Mouse (Mus musculus): ENCODE results near the gene Stard10. TPM values are rescaled to one million over a fixed set of nuclear protein-coding genes. Genes with fewer than 3 reads are reported as not detected.
A peak's percentile ranks its signal among the peaks of the same experiment; 100 is the strongest.

Gene Stard10
- polyA plus RNA-seq, 1 experiment from 2014 or later = 15.6 TPM

- Histone ChIP-seq H3K27ac (replicated peaks; ENCODE audit: low read depth, low read length) (no peak overlapping the region), H3K4me2 (ENCODE audit: low read depth, low read length) (no peak overlapping the region), H3K9me3 (replicated peaks; ENCODE audit: control insufficient read depth, low read length) (no peaks in the 10 kb centered on the region), H3K36me3 (replicated peaks; ENCODE audit: control insufficient read depth, insufficient read depth, low read depth, low read length) (no peaks in the 10 kb centered on the region), H3K9ac (replicated peaks; ENCODE audit: low read length) (no peak overlapping the region), H3K4me1 (ENCODE audit: control insufficient read depth, insufficient read depth, low read length) (no peaks in the 10 kb centered on the region; the same call in 1 of the 2 replicates), H3K4me3 (ENCODE audit: low read depth, low read length) (no peak overlapping the region), H3K27me3 (ENCODE audit: control insufficient read depth, insufficient read depth, low read length) (no peaks in the 10 kb centered on the region)
- DNase-seq (ENCODE audit: low spot score) = no peak
- no peak for ATAC-seq (replicated peaks; ENCODE audit: insufficient number of reproducible peaks, low FRiP score, low TSS enrichment, low read depth)
- WGBS = 46% methylated on average over 2 of the region's 2 CpGs
These were observed 10.0 kb upstream of the Stard10 start for GRCm38 (mm10) chr7:101306841-101307240.

- Histone ChIP-seq H3K36me3 (replicated peaks; ENCODE audit: control insufficient read depth, insufficient read depth, low read depth, low read length) (no peaks in the 10 kb centered on the region), H3K27me3 (ENCODE audit: control insufficient read depth, insufficient read depth, low read length) (no peaks in the 10 kb centered on the region), H3K4me1 (ENCODE audit: control insufficient read depth, insufficient read depth, low read length) (no peaks in the 10 kb centered on the region), H3K4me3 (ENCODE audit: low read depth, low read length) (peak overlapping the region; percentile 44), H3K9me3 (replicated peaks; ENCODE audit: control insufficient read depth, low read length) (no peaks in the 10 kb centered on the region), H3K4me2 (ENCODE audit: low read depth, low read length) (peak overlapping the region; percentile 37), H3K9ac (replicated peaks; ENCODE audit: low read length) (peak overlapping the region; percentile 58), H3K27ac (replicated peaks; ENCODE audit: low read depth, low read length) (no peak overlapping the region; the same call in 1 of the 2 replicates)
- 39% methylated on average over 5 of the region's 5 CpGs for WGBS
- DNase-seq (ENCODE audit: low spot score) = no peak
- no peak for ATAC-seq (replicated peaks; ENCODE audit: insufficient number of reproducible peaks, low FRiP score, low TSS enrichment, low read depth)
These were observed 6.9 kb upstream of the Stard10 start for GRCm38 (mm10) chr7:101309985-101310326.

GRCm38 (mm10) chr7:101310327-101311028, 6.4 kb upstream of the Stard10 start:
- H3K36me3 ChIP-seq (replicated peaks; ENCODE audit: control insufficient read depth, insufficient read depth, low read depth, low read length) = no peaks in the 10 kb centered on the region

GRCm38 (mm10) chr7:101311061-101311460, 5.8 kb upstream of the Stard10 start:
- H3K4me1 ChIP-seq (ENCODE audit: control insufficient read depth, insufficient read depth, low read length) = no peaks in the 10 kb centered on the region
- H3K4me2 ChIP-seq (ENCODE audit: low read depth, low read length) = peak overlapping the region; percentile 22; the same call in 1 of the 2 replicates
- DNase-seq (ENCODE audit: low spot score) (no peak), ATAC-seq (replicated peaks; ENCODE audit: insufficient number of reproducible peaks, low FRiP score, low TSS enrichment, low read depth) (no peak)
- no peaks in the 10 kb centered on the region for H3K36me3 ChIP-seq (replicated peaks; ENCODE audit: control insufficient read depth, insufficient read depth, low read depth, low read length)
- no peaks in the 10 kb centered on the region for H3K9me3 ChIP-seq (replicated peaks; ENCODE audit: control insufficient read depth, low read length)
- H3K27me3 ChIP-seq (ENCODE audit: control insufficient read depth, insufficient read depth, low read length) = no peaks in the 10 kb centered on the region
- no peak overlapping the region for H3K27ac ChIP-seq (replicated peaks; ENCODE audit: low read depth, low read length)
- 0 out of 2 replicates have a peak overlapping the region, but pooled peaks have one; percentile 32 for H3K9ac ChIP-seq (replicated peaks; ENCODE audit: low read length)
- 41% methylated on average over 2 of the region's 2 CpGs for WGBS
- H3K4me3 ChIP-seq (ENCODE audit: low read depth, low read length) = no peak overlapping the region

More at GRCm38 (mm10) chr7:101310327-101311028, 6.4 kb upstream of the Stard10 start:
- no peaks in the 10 kb centered on the region for H3K27me3 ChIP-seq (ENCODE audit: control insufficient read depth, insufficient read depth, low read length)
- ATAC-seq (replicated peaks; ENCODE audit: insufficient number of reproducible peaks, low FRiP score, low TSS enrichment, low read depth) (peak; percentile 95), DNase-seq (ENCODE audit: low spot score) (peak; percentile 99)
- H3K4me1 ChIP-seq (ENCODE audit: control insufficient read depth, insufficient read depth, low read length) = no peaks in the 10 kb centered on the region
- peak overlapping the region; percentile 37 for H3K4me2 ChIP-seq (ENCODE audit: low read depth, low read length)
- H3K9me3 ChIP-seq (replicated peaks; ENCODE audit: control insufficient read depth, low read length) = no peaks in the 10 kb centered on the region
- peak overlapping the region; percentile 44 for H3K4me3 ChIP-seq (ENCODE audit: low read depth, low read length)
- peak overlapping the region; percentile 65 for H3K27ac ChIP-seq (replicated peaks; ENCODE audit: low read depth, low read length)
- H3K9ac ChIP-seq (replicated peaks; ENCODE audit: low read length) = peak overlapping the region; percentile 58
- under 1% methylated on average over 43 of the region's 43 CpGs for WGBS

- H3K9me3 ChIP-seq (replicated peaks; ENCODE audit: control insufficient read depth, low read length) = no peaks in the 10 kb centered on the region
- no peak overlapping the region for H3K27ac ChIP-seq (replicated peaks; ENCODE audit: low read depth, low read length)
- H3K36me3 ChIP-seq (replicated peaks; ENCODE audit: control insufficient read depth, insufficient read depth, low read depth, low read length) = no peaks in the 10 kb centered on the region
- no peak overlapping the region for H3K4me3 ChIP-seq (ENCODE audit: low read depth, low read length)
- no peaks in the 10 kb centered on the region for H3K4me1 ChIP-seq (ENCODE audit: control insufficient read depth, insufficient read depth, low read length)
- no peaks in the 10 kb centered on the region for H3K27me3 ChIP-seq (ENCODE audit: control insufficient read depth, insufficient read depth, low read length)
- no peak overlapping the region for H3K4me2 ChIP-seq (ENCODE audit: low read depth, low read length)
- DNase-seq (ENCODE audit: low spot score) (no peak), ATAC-seq (replicated peaks; ENCODE audit: insufficient number of reproducible peaks, low FRiP score, low TSS enrichment, low read depth) (no peak)
- 68% methylated on average over 3 of the region's 3 CpGs for WGBS
- no peak overlapping the region for H3K9ac ChIP-seq (replicated peaks; ENCODE audit: low read length)
These were observed 3.9 kb upstream of the Stard10 start for GRCm38 (mm10) chr7:101313033-101313432.

GRCm38 (mm10) chr7:101314396-101314795, 2.5 kb upstream of the Stard10 start:
- Histone ChIP-seq H3K9me3 (replicated peaks; ENCODE audit: control insufficient read depth, low read length) (no peaks in the 10 kb centered on the region), H3K27ac (replicated peaks; ENCODE audit: low read depth, low read length) (no peak overlapping the region), H3K36me3 (replicated peaks; ENCODE audit: control insufficient read depth, insufficient read depth, low read depth, low read length) (no peaks in the 10 kb centered on the region), H3K4me3 (ENCODE audit: low read depth, low read length) (no peak overlapping the region), H3K4me1 (ENCODE audit: control insufficient read depth, insufficient read depth, low read length) (no peaks in the 10 kb centered on the region), H3K9ac (replicated peaks; ENCODE audit: low read length) (no peak overlapping the region), H3K4me2 (ENCODE audit: low read depth, low read length) (no peak overlapping the region), H3K27me3 (ENCODE audit: control insufficient read depth, insufficient read depth, low read length) (no peaks in the 10 kb centered on the region)
- ATAC-seq (replicated peaks; ENCODE audit: insufficient number of reproducible peaks, low FRiP score, low TSS enrichment, low read depth) (no peak), DNase-seq (ENCODE audit: low spot score) (no peak)
- 71% methylated on average over 5 of the region's 5 CpGs for WGBS

- H3K9me3 ChIP-seq (replicated peaks; ENCODE audit: control insufficient read depth, low read length) = no peaks in the 10 kb centered on the region
- no peak for DNase-seq (ENCODE audit: low spot score)
- H3K36me3 ChIP-seq (replicated peaks; ENCODE audit: control insufficient read depth, insufficient read depth, low read depth, low read length) = no peaks in the 10 kb centered on the region
- H3K4me2 ChIP-seq (ENCODE audit: low read depth, low read length) = no peak overlapping the region
- H3K4me3 ChIP-seq (ENCODE audit: low read depth, low read length) = no peak overlapping the region
- H3K27ac ChIP-seq (replicated peaks; ENCODE audit: low read depth, low read length) = no peak overlapping the region
- ATAC-seq (replicated peaks; ENCODE audit: insufficient number of reproducible peaks, low FRiP score, low TSS enrichment, low read depth) = no peak
- H3K9ac ChIP-seq (replicated peaks; ENCODE audit: low read length) = no peak overlapping the region
- H3K27me3 ChIP-seq (ENCODE audit: control insufficient read depth, insufficient read depth, low read length) = peaks cover 2% of the 10 kb centered on the region; the same call in 1 of the 2 replicates
- no peaks in the 10 kb centered on the region for H3K4me1 ChIP-seq (ENCODE audit: control insufficient read depth, insufficient read depth, low read length)
These were observed 1.2 kb upstream of the Stard10 start for GRCm38 (mm10) chr7:101315699-101316098.

GRCm38 (mm10) chr7:101316591-101317001, 290 bp upstream of the Stard10 start:
- H3K36me3 ChIP-seq (replicated peaks; ENCODE audit: control insufficient read depth, insufficient read depth, low read depth, low read length) = no peaks in the 10 kb centered on the region
- H3K27me3 ChIP-seq (ENCODE audit: control insufficient read depth, insufficient read depth, low read length) = peaks cover 2% of the 10 kb centered on the region
- H3K27ac ChIP-seq (replicated peaks; ENCODE audit: low read depth, low read length) = no peak overlapping the region
- DNase-seq (ENCODE audit: low spot score) = no peak
- no peak for ATAC-seq (replicated peaks; ENCODE audit: insufficient number of reproducible peaks, low FRiP score, low TSS enrichment, low read depth)
- H3K4me3 ChIP-seq (ENCODE audit: low read depth, low read length) = no peak overlapping the region
- H3K4me2 ChIP-seq (ENCODE audit: low read depth, low read length) = no peak overlapping the region
- no peaks in the 10 kb centered on the region for H3K9me3 ChIP-seq (replicated peaks; ENCODE audit: control insufficient read depth, low read length)
- H3K9ac ChIP-seq (replicated peaks; ENCODE audit: low read length) = no peak overlapping the region
- H3K4me1 ChIP-seq (ENCODE audit: control insufficient read depth, insufficient read depth, low read length) = no peaks in the 10 kb centered on the region
- WGBS = 56% methylated on average over 6 of the region's 6 CpGs

Data from embryonic facial prominence, embryonic 11.5 days (tissue).